Mouse (Mus musculus) E14TG2a.4 (cell line): ENCODE data around the gene Tesc.

Source experiments
- H3K27me3 ChIP-seq: 2 replicates; pipeline ENCODE4 v1.6.1; 2014; ENCODE audit warnings: low read length, control low read depth; ENCODE audit not compliant: insufficient read depth
- H3K36me3 ChIP-seq: 2 replicates; pipeline ENCODE4 v1.6.1; 2014; ENCODE audit warnings: low read length, control low read depth; ENCODE audit not compliant: insufficient read depth
- H3K4me1 ChIP-seq: replicated peaks from 2 replicates; pipeline ENCODE4 v1.6.1; 2014; ENCODE audit warnings: low read depth, low read length, control low read depth
- H3K4me3 ChIP-seq: replicated peaks from 2 replicates; pipeline ENCODE4 v1.5.1; 2014; ENCODE audit warnings: mild to moderate bottlenecking, low read length
- H3K9me3 ChIP-seq: 2 replicates; pipeline ENCODE4 v1.6.1; 2014; ENCODE audit warnings: low read length, control low read depth
- CTCF ChIP-seq: conservative IDR thresholded peaks from 2 replicates; pipeline ENCODE4 v1.5.1; 2014; ENCODE audit warnings: low read length
- NANOG ChIP-seq: IDR thresholded peaks from 2 replicates; pipeline ENCODE4 v1.6.1; 2014; ENCODE audit warnings: borderline replicate concordance, low read length, mixed read lengths
- POU5F1 ChIP-seq: IDR thresholded peaks from 2 replicates; pipeline ENCODE4 v1.6.1; 2014; ENCODE audit warnings: low read length, borderline replicate concordance

The Tesc gene

GRCm38 (mm10) chr5:118051981-118052662 is 24.6 kb downstream of the Tesc start:
- Histone ChIP-seq H3K9me3 (no peaks in the 10 kb centered on the region), H3K4me3 (no peak overlapping the region), H3K27me3 (peaks cover 15% of the 10 kb centered on the region; the same call in 1 of the 2 replicates), H3K4me1 (peaks cover 24% of the 10 kb centered on the region), H3K36me3 (no peaks in the 10 kb centered on the region)
- no peak for TF ChIP-seq CTCF
- TF ChIP-seq POU5F1, result no peak
- TF ChIP-seq NANOG, result no peak

- Histone ChIP-seq H3K36me3 (no peaks in the 10 kb centered on the region), H3K4me3 (no peak overlapping the region), H3K4me1 (peaks cover 30% of the 10 kb centered on the region), H3K9me3 (no peaks in the 10 kb centered on the region), H3K27me3 (peaks cover 24% of the 10 kb centered on the region)
- TF ChIP-seq POU5F1 (no peak), NANOG (no peak), CTCF (no peak)
These were observed 25.7 kb downstream of the Tesc start for GRCm38 (mm10) chr5:118053205-118053604.

GRCm38 (mm10) chr5:118057508-118058111 is 30.1 kb downstream of the Tesc start:
- TF ChIP-seq CTCF (no peak), NANOG (no peak)
- no peaks in the 10 kb centered on the region for H3K9me3 ChIP-seq
- peaks cover 30% of the 10 kb centered on the region for H3K27me3 ChIP-seq
- H3K4me3 ChIP-seq, result no peak overlapping the region
- H3K36me3 ChIP-seq, result no peaks in the 10 kb centered on the region
- H3K4me1 ChIP-seq, result peaks cover 29% of the 10 kb centered on the region

- Histone ChIP-seq H3K9me3 (no peaks in the 10 kb centered on the region), H3K36me3 (peaks cover 3% of the 10 kb centered on the region; the same call in 1 of the 2 replicates), H3K4me1 (peaks cover 30% of the 10 kb centered on the region), H3K27me3 (peaks cover 30% of the 10 kb centered on the region), H3K4me3 (no peak overlapping the region)
- no peak for TF ChIP-seq NANOG
- TF ChIP-seq CTCF, result no peak
- no peak for TF ChIP-seq POU5F1
These were observed 31.3 kb downstream of the Tesc start for GRCm38 (mm10) chr5:118058858-118059257.

- H3K4me1 ChIP-seq, result peaks cover 30% of the 10 kb centered on the region
- no peak overlapping the region for H3K4me3 ChIP-seq
These were observed 32.1 kb downstream of the Tesc start for GRCm38 (mm10) chr5:118059646-118060045.

GRCm38 (mm10) chr5:118061391-118061790 is 33.8 kb downstream of the Tesc start:
- TF ChIP-seq POU5F1, result no peak
- no peak for TF ChIP-seq NANOG
- no peak for TF ChIP-seq CTCF

More at GRCm38 (mm10) chr5:118059646-118060045, 32.1 kb downstream of the Tesc start:
- no peak for TF ChIP-seq NANOG
- no peak for TF ChIP-seq POU5F1
- no peak for TF ChIP-seq CTCF
- peaks cover 30% of the 10 kb centered on the region for H3K27me3 ChIP-seq
- H3K36me3 ChIP-seq, result peaks cover 5% of the 10 kb centered on the region; the same call in 1 of the 2 replicates
- H3K9me3 ChIP-seq, result no peaks in the 10 kb centered on the region

GRCm38 (mm10) chr5:118063181-118063621 is 35.7 kb downstream of the Tesc start:
- TF ChIP-seq NANOG, result no peak
- no peak for TF ChIP-seq CTCF
- TF ChIP-seq POU5F1, result no peak
- peaks cover 39% of the 10 kb centered on the region for H3K36me3 ChIP-seq

More at GRCm38 (mm10) chr5:118061391-118061790, 33.8 kb downstream of the Tesc start:
- H3K36me3 ChIP-seq, result peaks cover 21% of the 10 kb centered on the region
- 0 out of 2 replicates have a peak overlapping the region, but pooled peaks have one; percentile 37 for H3K4me3 ChIP-seq
- H3K27me3 ChIP-seq, result peaks cover 20% of the 10 kb centered on the region
- H3K9me3 ChIP-seq, result no peaks in the 10 kb centered on the region
- H3K4me1 ChIP-seq, result peaks cover 22% of the 10 kb centered on the region

GRCm38 (mm10) chr5:118064284-118064901 is 36.9 kb downstream of the Tesc start:
- no peak for TF ChIP-seq POU5F1
- no peak for TF ChIP-seq NANOG
- TF ChIP-seq CTCF, result no peak
- Histone ChIP-seq H3K9me3 (no peaks in the 10 kb centered on the region), H3K27me3 (0 out of 2 replicates have a peak, but pooled peaks cover 2% of the 10 kb centered on the region), H3K36me3 (peaks cover 49% of the 10 kb centered on the region), H3K4me1 (peaks cover 32% of the 10 kb centered on the region), H3K4me3 (no peak overlapping the region)

More at GRCm38 (mm10) chr5:118063181-118063621, 35.7 kb downstream of the Tesc start:
- Histone ChIP-seq H3K27me3 (peaks cover 6% of the 10 kb centered on the region; the same call in 1 of the 2 replicates), H3K4me1 (peaks cover 21% of the 10 kb centered on the region), H3K9me3 (no peaks in the 10 kb centered on the region), H3K4me3 (no peak overlapping the region)
